Mouse (Mus musculus) heart, postnatal 36 days (tissue): ENCODE data around the gene Snta1. TPM values are rescaled to one million over a fixed set of nuclear protein-coding genes. Genes with fewer than 3 reads are reported as not detected.
"Not testable (repeated sequence)": the region's sequence is repeated elsewhere in the genome, so short reads cannot be mapped to it uniquely, and the experiment has no call there.

Experiments used
- DNase-seq, 2 experiments: peaks; one replicate each; pipeline ENCODE4 v3.0.0; 2021 to 2022
- intact Hi-C: fragments of 180-260 bp; cut with DNase I; formaldehyde crosslinking; loops from one replicate; pipeline ENCODE4 v1.15.1; 2025
- total RNA-seq, 2 experiments: library from RNA; stranded (reverse); gene quantifications; 2 replicates each; pipeline ENCODE4 v1.2.3; 2021

Gene Snta1
- total RNA-seq, 2 experiments from 2014 or later: 70.2 to 99.0 TPM

- peak; percentile 59 to 61 for DNase-seq
- intact Hi-C loops: loop anchor here (2.0 kb wide), 1 partner anchor 15 kb away; no protein-coding TSS in a partner anchor
Measured at GRCm38 (mm10) chr2:154373961-154374632, 33.8 kb downstream of the Snta1 start.

GRCm38 (mm10) chr2:154372842-154373500 is 34.9 kb downstream of the Snta1 start, which contains the start of gene Cdk5rap1:
Gene Cdk5rap1, minus strand, starts transcription at chr2:154373010.
- DNase-seq: no peak
- intact Hi-C loops: no loop called here

- peak; percentile 90 to 91 for DNase-seq
- intact Hi-C loops: no loop called here
Measured at GRCm38 (mm10) chr2:154372151-154372829, 35.6 kb downstream of the Snta1 start.

GRCm38 (mm10) chr2:154367510-154367909 is 40.4 kb downstream of the Snta1 start:
- no peak for DNase-seq
- intact Hi-C loops: no loop called here

GRCm38 (mm10) chr2:154354000-154354425 is 53.9 kb downstream of the Snta1 start:
- DNase-seq, intact Hi-C loops: not testable (repeated sequence)

GRCm38 (mm10) chr2:154348152-154348551 is 59.7 kb downstream of the Snta1 start:
- DNase-seq: no peak
- intact Hi-C loops: no loop called here

GRCm38 (mm10) chr2:154339356-154339755 is 68.5 kb downstream of the Snta1 start:
- intact Hi-C loops: no loop called here
- DNase-seq: no peak

GRCm38 (mm10) chr2:154338161-154338560 is 69.7 kb downstream of the Snta1 start:
- intact Hi-C loops: no loop called here
- no peak for DNase-seq

- intact Hi-C loops: no loop called here
- DNase-seq: no peak
Measured at GRCm38 (mm10) chr2:154335572-154335971, 72.3 kb downstream of the Snta1 start.

GRCm38 (mm10) chr2:154326852-154327251 is 81.0 kb downstream of the Snta1 start:
- DNase-seq: no peak
- intact Hi-C loops: no loop called here

Other genes starting within 250 kb of the Snta1 start
- gene Bpifa5, start 245.5 kb downstream of the Snta1 start, total RNA-seq: not detected
- gene Bpifb1, start 217.3 kb downstream of the Snta1 start, total RNA-seq: not detected
- gene Bpifb5, start 184.4 kb downstream of the Snta1 start, total RNA-seq: not detected
- not detected for gene Bpifb9a, start 150.2 kb downstream of the Snta1 start, total RNA-seq
- gene Bpifb9b, start 100.9 kb downstream of the Snta1 start, total RNA-seq: not detected
- gene Cdk5rap1, start 35.1 kb downstream of the Snta1 start, total RNA-seq: 10 to 100 TPM; 20.4 to 23.7 TPM
- 10 to 100 TPM; 13.7 to 15.9 TPM for gene Cbfa2t2, start 28.4 kb upstream of the Snta1 start, total RNA-seq
- not detected for gene 1700003F12Rik, start 139.0 kb upstream of the Snta1 start, total RNA-seq
- not detected for gene Actl10, start 143.7 kb upstream of the Snta1 start, total RNA-seq
- under 1 TPM; 0.14 to 0.47 TPM for gene Necab3, start 150.8 kb upstream of the Snta1 start, total RNA-seq
- gene E2f1, start 161.8 kb upstream of the Snta1 start, total RNA-seq: under 1 TPM; 0.61 to 0.73 TPM
- gene Pxmp4, start 195.6 kb upstream of the Snta1 start, total RNA-seq: 10 to 100 TPM; 27.8 to 28.3 TPM
- 1 to 10 TPM; 3.0 to 3.4 TPM for gene Zfp341, start 205.2 kb upstream of the Snta1 start, total RNA-seq
- not detected for gene 4930519P11Rik, start 205.3 kb upstream of the Snta1 start, total RNA-seq
- 100 to 1,000 TPM; 113 to 124 TPM for gene Chmp4b, start 243.6 kb upstream of the Snta1 start, total RNA-seq